Mouse (Mus musculus) hematopoietic stem cell, adult 5-6 weeks (primary cell): ENCODE results near the gene Gm9044. TPM values are rescaled to one million over a fixed set of nuclear protein-coding genes. Genes with fewer than 3 reads are reported as not detected.
"Not testable (repeated sequence)": the region's sequence is repeated elsewhere in the genome, so short reads cannot be mapped to it uniquely, and the experiment has no call there.

Experiments
- ATAC-seq, 2 experiments: fragments of 125-278 bp in 1 of 2; replicated peaks in 1 of 2; 2 replicates each; pipeline ENCODE4 v1.8.0; 2016 to 2017; ENCODE audit warnings: inconsistent platforms in 2 of 2, mild to moderate bottlenecking in 2 of 2, moderate number of reproducible peaks in 2 of 2, low read depth in 1 of 2, moderate TSS enrichment in 1 of 2; ENCODE audit not compliant: low FRiP score in 2 of 2, poor library complexity in 2 of 2, severe bottlenecking in 2 of 2, insufficient read depth in 1 of 2, low TSS enrichment in 1 of 2
- total RNA-seq: library from RNA; stranded (forward); fragments of 172-1452, 232-1000 nt; gene quantifications from 2 replicates; pipeline ENCODE4 v1.2.3, GENCODE M21; 2017

Gm9044 gene
- total RNA-seq = not detected in 2 replicates

- not testable (repeated sequence) for ATAC-seq
These were observed at the start of gene Gm9044 for GRCm38 (mm10) chr10:118332308-118332707. TSS of gene Gm9044 (minus strand) at chr10:118332408.

DNA sequence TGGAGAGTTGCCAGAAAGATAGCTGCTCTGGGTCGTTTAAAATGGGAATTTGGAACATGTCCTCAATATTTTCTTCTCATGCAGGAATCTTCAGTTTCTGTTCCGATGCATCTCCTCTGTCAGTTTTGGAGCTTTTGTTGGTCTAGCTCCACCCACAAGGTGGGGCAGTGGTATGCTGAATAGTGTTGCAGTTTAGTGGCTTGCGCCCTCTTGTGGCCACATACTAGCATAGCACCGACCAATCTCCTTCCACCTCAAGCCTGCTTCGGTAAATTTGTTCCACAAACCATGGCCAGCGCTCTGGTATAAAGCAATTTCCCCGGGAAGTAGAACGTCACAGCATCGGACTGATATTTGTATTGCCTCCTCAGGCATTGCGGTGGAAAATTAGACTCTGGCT is 38.2 kb upstream of the Gm9044 start:
- peak; percentile 98 to 99 for ATAC-seq

DNA sequence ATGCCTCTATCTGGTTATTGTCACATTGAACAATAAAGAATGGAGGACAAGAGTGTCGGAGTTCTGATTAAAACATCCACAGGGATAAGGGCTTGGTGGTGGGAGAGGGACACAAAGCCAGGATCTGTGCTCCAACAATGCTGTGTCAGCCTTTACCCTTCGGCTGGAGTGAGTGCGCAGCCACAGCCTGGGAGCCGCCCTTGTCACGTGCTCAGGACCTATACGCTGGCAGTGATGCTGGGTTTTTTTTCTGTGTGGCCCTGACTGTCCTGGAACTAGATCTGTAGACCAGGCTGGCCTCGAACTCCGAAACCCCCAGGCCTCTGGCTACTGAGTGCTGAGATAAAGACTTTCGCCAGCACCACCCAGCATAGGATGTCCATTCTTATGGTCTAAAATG is 37.3 kb upstream of the Gm9044 start:
- ATAC-seq = no peak

GRCm38 (mm10) chr10:118354005-118354404 is 21.8 kb upstream of the Gm9044 start, which contains the start of gene Gm9049:
TSS of gene Gm9049 (minus strand) at chr10:118354105.
- ATAC-seq = not testable (repeated sequence)

- ATAC-seq = not testable (repeated sequence)
These were observed 16.4 kb upstream of the Gm9044 start, which contains the start of gene Gm9048 for GRCm38 (mm10) chr10:118348579-118348978. TSS of gene Gm9048 (minus strand) at chr10:118348679.

- not testable (repeated sequence) for ATAC-seq
These were observed 10.9 kb upstream of the Gm9044 start, which contains the start of gene Gm9046 for GRCm38 (mm10) chr10:118343155-118343554. TSS of gene Gm9046 (minus strand) at chr10:118343255.

GRCm38 (mm10) chr10:118337731-118338130 is 5.5 kb upstream of the Gm9044 start, which contains the start of gene Gm9045:
TSS of gene Gm9045 (minus strand) at chr10:118337831.
- ATAC-seq = not testable (repeated sequence)

- not testable (repeated sequence) for ATAC-seq
These were observed 5.3 kb downstream of the Gm9044 start, which contains the start of gene Gm9040 for GRCm38 (mm10) chr10:118326869-118327268. TSS of gene Gm9040 (minus strand) at chr10:118326969.

DNA sequence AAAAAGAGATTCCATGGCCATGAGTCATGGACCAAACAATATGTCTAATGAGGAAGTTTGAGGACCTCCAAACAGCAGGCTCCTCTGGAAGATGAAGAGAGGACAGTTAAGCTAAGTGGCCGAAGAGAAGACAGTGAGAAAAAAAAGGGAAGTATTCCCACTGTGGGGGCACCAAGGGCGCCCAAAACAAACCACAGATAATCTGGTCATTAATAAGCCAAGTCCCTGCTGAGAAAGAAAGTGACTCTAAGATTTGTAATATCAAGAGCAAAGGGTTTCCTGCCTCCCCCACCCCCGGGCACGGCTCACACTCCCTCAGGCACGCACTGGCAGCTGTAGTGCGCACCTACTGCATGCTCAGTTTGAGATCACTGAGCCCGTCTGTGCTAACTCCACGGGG is 13.2 kb downstream of the Gm9044 start:
- peak in 1 of 2 experiments; percentile 20; a peak in 1 of 4 replicates for ATAC-seq

GRCm38 (mm10) chr10:118302133-118302532 is 30.1 kb downstream of the Gm9044 start:
- ATAC-seq = peak; percentile 42 to 59

- ATAC-seq = no peak
These were observed 37.3 kb downstream of the Gm9044 start, which contains the start of gene Iltifb for GRCm38 (mm10) chr10:118294938-118295337. TSS of gene Iltifb (minus strand) at chr10:118295038.

DNA sequence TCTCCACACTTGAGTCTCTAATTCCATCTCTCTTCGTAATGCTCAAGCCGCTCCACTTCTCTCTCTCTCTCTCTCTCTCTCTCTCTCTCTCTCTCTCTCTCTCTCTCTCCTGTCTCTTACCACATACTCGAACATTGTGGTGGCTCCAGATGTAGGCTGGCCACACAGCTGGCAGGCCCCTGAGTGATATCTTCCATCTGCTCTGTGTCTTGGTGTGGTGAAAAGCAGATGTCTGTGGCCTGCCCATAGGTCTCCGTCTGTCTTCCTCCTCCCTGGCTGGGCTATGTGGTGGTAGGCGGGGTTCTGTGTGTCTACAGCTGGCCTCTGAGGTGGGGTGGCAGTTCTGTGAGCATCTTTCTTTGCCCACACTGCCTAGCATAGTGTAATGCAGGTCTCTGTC is 49.2 kb downstream of the Gm9044 start:
- ATAC-seq = not testable (repeated sequence)

DNA sequence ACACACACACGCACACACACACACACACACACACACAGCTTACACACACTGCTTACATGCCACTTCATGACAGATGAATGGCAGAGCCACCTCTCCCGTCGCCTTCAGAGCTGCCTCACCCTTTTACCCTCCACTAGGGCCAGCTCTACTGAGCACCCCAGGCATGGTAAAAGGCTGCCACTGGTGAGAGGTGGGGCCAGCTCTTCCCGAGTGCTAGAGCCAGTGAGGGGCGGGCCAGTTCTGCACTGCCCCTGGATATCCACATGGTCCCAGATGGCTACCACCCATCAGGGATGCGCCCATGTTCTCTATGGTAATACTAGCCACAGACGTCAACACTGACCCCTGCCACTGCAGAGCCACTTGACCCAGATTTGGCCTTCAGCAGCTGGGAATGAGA is 49.6 kb downstream of the Gm9044 start:
- not testable (repeated sequence) for ATAC-seq

Other genes starting within 250 kb of the Gm9044 start
- gene Mdm1, start 190.6 kb downstream of the Gm9044 start, total RNA-seq = 26.6 and 58.0 TPM in 2 replicates
- not detected in 2 replicates for gene Il22, start 127.5 kb downstream of the Gm9044 start, total RNA-seq
- gene Gm32717, start 91.6 kb downstream of the Gm9044 start, total RNA-seq = 0.05 and 0.13 TPM in 2 replicates
- 0.05 and 0.13 TPM in 2 replicates for gene Gm32802, start 73.7 kb downstream of the Gm9044 start, total RNA-seq
- not detected in 2 replicates for gene Iltifb, start 37.4 kb downstream of the Gm9044 start, total RNA-seq
- not detected in 2 replicates for gene Gm9040, start 5.4 kb downstream of the Gm9044 start, total RNA-seq
- gene Gm9045, start 5.4 kb upstream of the Gm9044 start, total RNA-seq = not detected in 2 replicates
- gene Gm9046, start 10.8 kb upstream of the Gm9044 start, total RNA-seq = not detected in 2 replicates
- 0.10 TPM in 1 of 2 replicates, not detected in the other for gene Gm9048, start 16.3 kb upstream of the Gm9044 start, total RNA-seq
- gene Gm9049, start 21.7 kb upstream of the Gm9044 start, total RNA-seq = not detected in 2 replicates
- 1.4 and 1.6 TPM in 2 replicates for gene Ifng, start 108.6 kb upstream of the Gm9044 start, total RNA-seq